Mouse (Mus musculus) adrenal gland, adult 18-20 months (tissue): ENCODE measurements around the gene Tmem203. TPM values are rescaled to one million over a fixed set of nuclear protein-coding genes. Genes with fewer than 3 reads are reported as not detected.

Experiments used
- DNase-seq, 2 experiments: peaks; one replicate each; pipeline ENCODE4 v3.0.0; 2021 to 2022; ENCODE audit warnings: low spot score in 2 of 2
- long read RNA-seq, 2 experiments: library from polyadenylated mRNA; stranded (forward); transcript quantifications; one replicate each; pipeline ENCODE4 v2.0.0; 2021
- total RNA-seq, 2 experiments: library from RNA; stranded (reverse); gene quantifications; 1 replicate in 1 of 2; 2 replicates in 1 of 2; pipeline ENCODE4 v1.2.3; 2021

The Tmem203 gene
- 10 to 100 TPM; 19.5 to 24.4 TPM for total RNA-seq
- long read RNA-seq, experiment 1, transcript Tmem203-201 (1 exons, 854 nt): major isoform, 6 of 6 reads
- long read RNA-seq, experiment 1, partial matches to known transcripts: 0 of 6 reads
- long read RNA-seq, experiment 1, other reads (novel, unspliced or antisense): 0 of 6 reads
- long read RNA-seq, experiment 2, transcript Tmem203-201 (1 exons, 854 nt): major isoform, 53 of 53 reads
- long read RNA-seq, experiment 2, partial matches to known transcripts: 0 of 53 reads
- long read RNA-seq, experiment 2, other reads (novel, unspliced or antisense): 0 of 53 reads

DNA sequence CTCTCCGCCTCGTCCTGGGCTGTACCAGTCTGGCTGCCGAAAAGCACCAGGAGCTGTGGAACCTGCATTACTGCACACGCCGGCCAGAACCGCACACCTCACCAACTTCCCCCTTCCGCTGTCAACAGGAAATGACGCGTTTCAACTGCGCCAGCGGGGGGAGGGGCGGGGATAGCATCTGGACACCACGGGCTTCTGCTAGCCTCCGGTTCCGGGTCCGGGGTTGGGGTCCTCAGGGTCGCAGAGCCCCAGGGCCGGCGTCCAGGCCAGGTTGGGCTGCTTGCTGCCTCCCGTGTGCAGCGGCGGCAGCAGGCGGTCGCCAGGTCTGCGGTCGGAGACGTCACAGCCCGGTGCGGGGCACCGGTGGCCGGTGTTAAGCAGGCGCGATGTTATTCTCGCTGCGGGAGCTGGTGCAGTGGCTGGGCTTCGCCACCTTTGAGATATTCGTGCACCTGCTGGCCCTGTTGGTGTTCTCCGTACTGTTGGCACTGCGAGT lies at the start of gene Tmem203:
TSS of gene Tmem203 (plus strand) at position 156 of the 496 bp plus-strand sequence.
- peak; percentile 89 to 90 for DNase-seq

DNA sequence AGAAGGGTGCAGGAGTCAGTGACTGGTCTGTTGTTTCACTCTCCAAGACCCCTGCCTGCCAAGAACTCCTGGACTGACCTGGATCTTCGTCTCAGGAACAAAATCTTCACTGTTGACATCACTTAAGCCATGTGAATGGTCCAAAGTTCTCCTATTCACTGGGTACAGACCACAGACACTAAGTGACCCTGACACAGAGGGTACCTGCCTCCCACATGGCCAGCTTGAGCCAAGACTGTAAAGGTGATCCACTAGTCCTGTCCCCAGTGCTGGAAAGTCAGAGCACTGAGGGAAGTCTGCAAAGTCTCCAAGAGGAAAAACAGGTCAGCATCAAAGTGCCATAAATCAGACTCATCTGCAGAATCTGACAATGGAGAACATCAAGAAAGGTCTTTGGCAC lies 47.6 kb upstream of the Tmem203 start:
- no peak for DNase-seq

DNA sequence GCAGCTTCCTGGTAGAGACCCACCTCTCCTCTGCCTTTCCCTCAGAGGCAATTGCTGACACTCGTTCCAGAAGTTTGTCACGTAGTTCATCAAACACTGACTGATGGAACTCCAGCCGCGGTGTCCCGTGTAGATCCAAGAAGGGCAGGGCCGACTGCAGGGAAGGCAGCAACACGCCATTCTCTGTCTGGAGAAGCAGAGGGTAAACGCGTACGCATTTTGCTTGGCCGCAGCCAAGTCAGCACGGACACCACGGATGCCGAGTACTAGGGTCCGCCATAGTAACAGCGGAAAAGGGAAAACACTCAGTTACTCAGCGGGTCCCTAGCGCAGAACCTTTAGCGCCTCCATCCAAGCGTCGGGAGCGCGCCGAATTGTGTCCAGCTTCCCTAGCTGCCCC lies 44.6 kb upstream of the Tmem203 start:
- DNase-seq: no peak

DNA sequence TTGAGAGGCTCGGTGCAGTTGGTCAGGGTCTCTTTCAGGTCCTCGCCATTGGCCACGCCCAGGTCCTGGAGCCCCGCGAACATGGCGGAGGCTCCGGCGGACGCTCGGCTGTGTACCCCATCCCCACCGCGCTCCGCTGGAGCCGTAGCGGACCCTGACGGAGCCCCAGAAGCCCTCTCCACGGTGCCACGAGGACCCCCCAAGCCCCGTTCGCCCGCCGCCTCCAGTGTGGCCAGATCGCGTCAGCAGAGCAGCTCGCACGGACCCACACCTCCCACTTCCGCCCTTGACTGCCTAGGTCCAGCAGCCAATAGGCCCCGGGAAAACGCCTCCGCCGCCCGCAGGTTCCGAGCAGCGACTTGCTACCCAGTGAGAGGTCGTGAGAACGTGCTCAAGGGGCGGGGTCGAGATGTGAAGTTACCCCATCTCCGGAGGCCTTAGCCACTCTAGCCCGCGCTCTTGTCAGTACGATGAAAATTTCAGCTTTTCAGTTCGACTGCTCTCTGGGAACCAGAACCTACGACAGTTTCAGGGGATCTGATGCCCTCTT lies 44.0 kb upstream of the Tmem203 start, which contains the start of gene Nelfb:
TSS of gene Nelfb (minus strand) at position 369 of the 550 bp plus-strand sequence.
- peak; percentile 87 to 89 for DNase-seq

DNA sequence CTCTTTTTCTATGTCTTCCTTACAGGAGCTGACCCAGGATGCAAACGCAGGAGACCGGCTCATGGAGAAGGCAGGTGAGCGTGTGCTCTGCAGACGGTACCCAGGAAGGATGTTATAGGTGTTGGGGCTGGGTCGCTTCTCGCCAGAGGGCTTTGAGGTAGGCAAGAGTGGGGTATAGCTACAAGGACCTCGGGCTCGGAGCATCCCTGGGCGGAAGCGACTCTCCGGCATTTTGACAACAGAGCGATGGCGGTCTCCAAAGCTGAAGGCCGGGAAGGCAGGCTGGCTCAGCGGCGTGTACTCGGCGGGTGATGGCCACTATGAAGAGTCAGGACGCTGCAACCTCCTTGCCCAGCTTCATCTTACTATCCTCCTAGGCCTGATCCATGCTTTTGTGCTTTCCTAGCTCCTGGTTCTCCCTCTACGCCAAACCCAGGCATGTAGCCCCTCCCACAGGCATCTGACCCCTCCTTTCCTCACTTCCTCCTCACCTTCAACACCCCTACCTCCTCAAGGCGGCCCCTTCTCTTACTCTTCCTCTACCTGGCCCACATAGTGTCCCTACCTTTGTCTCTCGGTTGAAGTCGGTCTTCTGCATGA lies 41.9 kb upstream of the Tmem203 start:
- no peak for DNase-seq

DNA sequence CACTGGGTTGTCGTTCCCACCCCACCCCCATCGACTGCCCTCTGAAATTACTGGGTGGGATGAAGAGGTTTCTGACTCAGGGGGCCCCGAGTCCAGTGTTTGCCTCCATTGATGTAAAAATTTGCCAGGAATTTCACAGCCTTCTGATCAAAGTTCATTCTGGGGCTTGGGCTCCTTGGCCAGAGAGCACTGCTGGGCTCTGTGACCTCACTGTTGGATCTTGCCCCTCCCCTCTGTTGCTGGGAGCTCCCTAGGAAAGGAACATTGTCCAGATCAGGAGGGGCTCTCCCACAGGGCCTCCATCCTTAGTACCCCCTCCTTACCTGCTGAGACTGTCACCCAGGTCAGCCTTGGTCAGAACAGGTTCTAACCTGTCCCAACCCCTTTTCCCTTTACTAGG lies 40.8 kb upstream of the Tmem203 start, which contains the start of gene Stpg3:
TSS of gene Stpg3 (minus strand) at position 194 of the 400 bp plus-strand sequence.
- no peak for DNase-seq

DNA sequence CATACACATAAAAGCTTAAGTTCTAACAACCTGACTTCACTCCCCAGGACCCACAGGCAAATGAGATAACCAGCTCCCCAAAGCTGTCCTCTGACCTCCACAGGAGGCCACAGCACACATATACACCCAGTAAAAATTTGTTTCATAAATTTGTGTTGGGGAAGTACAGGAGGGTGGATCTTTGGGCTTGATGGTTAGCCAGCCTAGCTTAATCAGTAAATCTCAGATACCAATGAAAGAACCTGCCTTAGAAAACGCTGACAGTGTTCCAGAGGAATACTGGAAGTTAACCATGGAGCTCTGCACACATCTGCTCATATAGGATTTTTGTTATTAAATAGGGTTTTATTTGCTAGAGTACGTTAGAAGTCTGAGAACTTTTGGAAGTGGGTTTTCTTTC lies 37.6 kb upstream of the Tmem203 start:
- no peak for DNase-seq

DNA sequence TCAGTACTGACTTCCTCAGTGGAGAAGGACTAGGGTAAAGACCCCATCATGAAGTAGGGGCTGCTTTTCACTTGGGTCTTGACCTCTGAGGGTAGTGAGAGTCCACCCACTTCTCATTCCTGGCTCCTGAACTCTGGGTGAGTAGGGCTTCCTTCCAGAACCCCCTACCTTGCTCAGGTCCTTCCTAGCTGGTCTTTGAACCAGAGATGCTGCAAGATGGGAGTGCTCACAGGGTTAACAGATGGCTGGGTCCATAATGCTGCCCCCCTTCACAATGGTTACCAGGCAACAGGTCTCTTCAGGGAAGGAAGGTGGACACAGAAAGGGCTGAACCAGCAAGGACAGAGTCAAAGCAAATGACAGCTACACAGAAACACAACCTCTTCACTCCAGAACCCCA lies 36.8 kb upstream of the Tmem203 start, which contains the start of gene Fam166a:
TSS of gene Fam166a (plus strand) at position 301 of the 400 bp plus-strand sequence.
- DNase-seq: no peak

DNA sequence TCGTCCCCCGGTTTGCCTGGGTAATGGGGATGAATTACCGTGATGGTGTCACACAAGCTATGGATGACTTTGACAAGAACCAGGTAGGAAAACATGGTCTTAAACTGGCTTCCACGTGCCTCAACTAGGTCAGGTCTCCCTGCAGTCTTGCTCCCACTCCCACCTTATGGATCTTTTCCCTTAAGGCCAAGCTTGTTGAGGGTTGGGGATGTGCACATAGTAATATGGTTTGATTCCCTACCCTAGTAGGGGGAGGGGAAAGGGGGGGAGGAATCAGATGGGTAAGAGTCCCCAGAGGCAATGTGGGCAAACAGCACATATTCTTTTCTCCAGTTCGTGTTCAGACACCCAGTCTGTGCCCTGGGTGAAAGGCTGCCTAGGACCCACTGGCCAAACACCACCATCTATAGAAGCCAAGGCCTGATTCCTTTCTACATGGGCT lies 33.9 kb upstream of the Tmem203 start:
- DNase-seq: no peak

DNA sequence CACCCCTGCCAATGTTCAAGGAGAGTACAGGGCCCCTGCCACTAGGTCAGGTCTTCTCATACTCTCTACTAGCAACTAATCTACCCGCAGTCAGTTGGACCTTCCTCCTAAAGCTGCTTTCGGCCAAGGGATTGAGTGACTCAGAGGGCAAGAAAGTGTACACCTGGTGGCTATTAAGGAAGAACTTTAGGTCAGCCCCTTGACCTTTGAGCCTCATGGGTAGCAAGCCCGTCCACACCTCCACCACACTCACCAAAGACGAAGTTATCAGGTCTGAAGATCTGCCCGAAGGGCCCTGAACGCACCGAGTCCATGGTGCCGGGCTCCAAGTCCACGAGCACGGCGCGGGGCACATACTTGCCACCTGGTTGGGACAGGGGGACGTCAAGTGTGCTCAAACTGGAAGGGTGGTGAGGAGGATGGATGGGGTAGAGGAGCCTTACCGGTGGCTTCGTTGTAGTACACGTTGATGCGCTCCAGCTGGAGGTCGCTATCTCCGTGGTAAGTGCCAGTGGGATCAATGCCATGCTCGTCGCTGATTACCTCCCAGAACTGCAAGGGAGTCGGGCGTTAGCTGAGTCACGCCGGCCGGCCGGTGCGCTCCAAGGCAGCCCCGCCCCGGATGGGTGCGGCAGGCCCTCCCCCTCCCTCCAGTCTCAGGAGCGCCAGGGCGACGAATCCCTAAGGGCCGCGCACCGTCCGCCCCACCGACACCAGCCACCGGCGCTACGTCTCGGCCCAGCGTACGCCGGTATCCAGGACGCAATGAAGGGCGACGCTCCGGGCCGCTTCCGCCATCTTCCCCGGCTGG lies 31.4 kb upstream of the Tmem203 start:
- DNase-seq: peak; percentile 82

DNA sequence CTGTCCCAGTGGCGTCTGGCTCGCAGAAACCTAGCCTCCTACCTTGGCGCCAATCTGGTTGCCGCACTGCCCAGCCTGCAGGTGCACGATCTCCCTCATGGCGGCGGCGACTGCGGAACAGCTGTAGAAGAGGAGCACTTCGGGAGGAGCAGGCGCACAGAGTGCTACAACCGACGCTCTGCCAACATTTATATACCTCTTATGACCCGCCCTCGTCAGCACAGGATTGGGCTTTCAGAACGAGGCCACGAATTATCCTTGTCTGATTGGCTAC lies 30.8 kb upstream of the Tmem203 start, which contains the start of gene Tubb4b:
TSS of gene Tubb4b (minus strand) at position 211 of the 274 bp plus-strand sequence.
- DNase-seq: no peak

DNA sequence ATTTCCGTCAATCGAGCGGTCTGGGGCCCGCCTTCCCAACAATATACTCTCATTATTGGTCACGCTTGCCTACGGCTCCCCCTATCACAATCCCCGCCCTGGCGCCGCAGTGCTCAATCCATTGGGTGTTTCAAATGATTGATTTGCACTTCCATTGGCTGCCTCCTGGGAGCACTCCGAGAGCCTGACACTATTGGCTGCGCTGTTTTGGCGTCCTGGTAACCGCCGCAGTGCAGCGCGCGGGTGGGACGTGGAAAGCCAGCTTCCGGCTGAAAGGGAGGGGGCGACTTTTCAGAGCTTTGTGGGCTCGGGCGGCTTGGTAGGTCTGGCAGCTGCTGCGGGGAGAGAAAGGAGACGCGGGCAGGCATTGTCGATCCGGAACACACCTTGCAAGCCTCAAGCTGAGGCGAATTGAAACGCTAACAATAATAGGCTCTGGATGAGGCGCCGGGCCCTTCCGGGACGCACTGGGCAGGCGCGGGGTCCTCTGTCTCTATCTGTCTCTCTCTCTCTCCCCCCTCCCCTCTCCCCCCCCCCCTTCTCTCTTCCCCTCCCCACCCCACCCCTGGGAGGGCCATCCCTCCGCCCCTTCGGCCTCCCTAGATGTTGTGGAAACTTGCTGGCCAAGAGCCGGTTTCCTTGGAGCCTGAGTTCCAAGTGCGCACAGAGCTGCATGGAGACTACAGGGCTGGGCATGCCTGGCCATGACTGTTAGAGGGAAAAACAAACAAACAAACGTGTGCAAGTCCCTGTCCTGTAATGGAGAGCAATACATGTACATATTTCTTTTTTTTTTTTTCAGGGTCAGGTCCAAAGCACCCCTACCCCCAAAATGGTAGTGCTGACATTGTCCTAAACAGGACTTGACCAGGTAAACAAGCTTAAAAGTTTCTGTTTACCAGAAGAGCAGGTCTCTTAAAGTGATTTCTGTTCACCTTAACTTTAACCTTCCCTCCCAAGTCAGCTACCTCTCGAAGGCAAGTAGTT lies 30.2 kb upstream of the Tmem203 start:
- DNase-seq: peak; percentile 86 to 87

DNA sequence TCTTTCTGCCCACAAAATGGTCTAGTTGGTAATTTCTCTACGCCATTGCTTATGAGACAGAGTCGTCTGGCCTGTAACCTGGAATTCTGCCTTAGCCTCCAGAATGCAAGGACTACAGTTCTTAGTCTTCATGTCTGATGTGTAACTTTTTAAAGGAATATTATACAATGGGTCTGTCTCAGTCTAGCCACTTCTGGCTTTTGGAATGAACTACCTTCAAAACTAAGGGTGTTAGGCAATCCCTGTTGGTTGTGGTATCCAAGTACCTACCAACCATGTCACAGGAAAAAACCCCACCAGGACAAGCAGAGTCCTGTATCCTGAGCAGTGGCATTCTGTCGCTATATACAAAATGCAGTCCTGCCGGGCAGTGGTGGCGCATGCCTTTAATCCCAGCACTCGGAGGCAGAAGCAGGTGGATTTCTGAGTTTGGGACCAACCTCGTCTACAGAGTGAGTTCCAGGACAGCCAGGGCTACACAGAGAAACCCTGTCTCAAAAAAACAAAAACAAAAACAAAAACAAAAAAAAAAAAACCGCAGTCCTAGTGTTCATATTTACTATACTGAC lies 29.3 kb upstream of the Tmem203 start:
- no peak for DNase-seq

DNA sequence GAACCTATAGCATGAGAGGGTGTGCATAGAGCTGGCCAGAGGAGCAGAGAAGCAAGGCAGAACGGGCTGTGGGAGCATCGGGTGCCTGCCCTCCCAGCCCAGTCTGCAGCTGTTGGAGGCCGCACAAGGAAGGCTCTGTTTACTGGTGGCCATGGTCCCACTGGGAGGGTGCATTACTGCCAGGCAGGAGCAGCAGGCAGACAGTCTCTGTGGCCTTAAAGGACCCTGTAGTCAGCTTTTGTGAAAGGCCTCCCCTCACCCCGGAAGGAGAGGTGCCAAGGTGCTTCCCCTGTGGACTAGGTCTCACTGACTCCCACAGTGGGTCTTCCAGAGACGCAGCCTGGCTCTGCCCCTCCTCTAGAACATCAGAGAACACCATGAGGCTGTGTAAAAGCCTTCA lies 28.4 kb upstream of the Tmem203 start:
- no peak for DNase-seq

DNA sequence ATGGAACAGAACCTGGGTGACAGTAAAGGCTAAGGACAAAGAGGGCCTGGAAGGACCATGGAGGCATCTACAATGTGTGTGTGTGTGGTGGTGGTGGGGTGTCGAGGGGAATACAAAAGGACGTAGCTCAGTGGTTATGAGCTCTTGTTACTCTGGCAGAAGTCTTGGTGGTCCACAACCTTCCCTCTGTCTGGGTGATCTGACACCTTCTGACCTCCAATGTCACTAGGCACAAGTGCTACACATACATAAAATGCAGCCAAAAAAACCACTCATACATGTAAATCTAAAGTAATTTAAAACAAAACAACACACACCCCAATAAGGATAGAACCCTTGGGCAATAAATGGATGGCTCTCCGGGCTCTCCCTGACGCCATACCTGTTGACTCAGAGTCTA lies 27.8 kb upstream of the Tmem203 start:
- DNase-seq: no peak

DNA sequence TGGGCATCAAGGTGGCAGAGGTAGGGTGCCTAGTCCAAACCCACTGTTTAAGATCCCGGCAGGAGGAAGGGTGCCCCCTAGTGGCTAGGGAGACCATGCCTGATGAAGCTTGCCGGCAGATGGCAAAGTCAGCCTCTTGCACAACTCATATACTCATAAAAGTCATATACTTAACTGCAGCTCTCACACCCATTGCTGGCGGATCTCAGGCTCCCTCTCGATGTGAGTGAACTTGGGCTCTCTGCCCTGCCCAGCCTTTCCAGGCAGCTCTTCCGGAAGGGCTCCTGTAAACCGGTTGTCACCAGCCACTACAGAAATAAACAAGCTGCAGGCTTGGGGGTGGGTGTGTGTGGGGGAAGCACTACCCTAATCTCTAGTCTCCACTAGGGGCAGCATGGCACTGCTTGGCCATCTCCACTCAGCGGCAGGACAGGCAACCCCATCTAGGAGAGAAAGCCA lies 26.8 kb upstream of the Tmem203 start:
- peak; percentile 78 to 83 for DNase-seq

DNA sequence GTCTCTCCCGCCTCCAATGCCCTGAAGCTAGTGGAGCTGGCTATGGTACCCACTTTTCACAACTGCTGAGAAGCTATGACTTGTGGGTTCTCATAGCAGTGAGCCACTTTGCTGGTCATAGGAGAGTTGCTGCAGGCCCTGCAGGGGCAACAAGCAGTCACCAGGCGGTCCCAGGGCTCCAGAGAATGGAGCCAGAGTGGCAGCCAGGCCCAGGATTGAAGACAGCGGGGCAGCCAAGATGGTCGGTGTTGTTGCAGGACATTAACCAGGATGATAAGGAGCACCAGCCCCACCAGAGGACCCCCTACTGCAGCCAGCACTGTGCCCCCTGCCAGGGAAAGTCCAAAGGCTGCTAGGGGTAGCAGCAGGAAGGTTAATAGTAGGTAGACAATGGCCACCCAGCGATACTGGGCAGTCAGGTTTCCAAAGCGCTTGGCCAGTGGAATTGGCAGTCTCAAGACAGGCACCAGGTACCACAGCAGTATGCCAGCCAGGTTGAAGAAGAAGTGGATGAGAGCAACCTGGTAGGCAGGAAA lies 26.2 kb upstream of the Tmem203 start:
- no peak for DNase-seq

DNA sequence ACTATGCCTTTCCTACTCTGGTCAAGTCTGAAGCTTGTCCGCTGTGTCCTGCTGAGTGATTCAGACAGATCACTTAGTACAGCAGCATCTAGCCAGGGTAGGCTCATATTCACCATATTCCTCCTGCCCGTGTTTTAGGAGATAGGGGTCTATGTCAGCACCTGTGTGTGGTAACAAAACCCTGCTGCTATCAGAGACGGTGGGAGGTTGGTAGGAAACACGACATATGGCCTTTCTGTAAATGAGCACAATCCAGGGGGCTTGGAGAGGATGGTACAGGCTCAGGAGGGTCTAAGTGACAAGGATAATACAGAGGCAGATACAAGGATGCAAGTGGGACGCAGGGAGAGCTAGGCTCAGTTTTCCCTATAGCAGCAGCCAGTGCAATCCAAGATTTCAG lies 25.7 kb upstream of the Tmem203 start:
- no peak for DNase-seq

DNA sequence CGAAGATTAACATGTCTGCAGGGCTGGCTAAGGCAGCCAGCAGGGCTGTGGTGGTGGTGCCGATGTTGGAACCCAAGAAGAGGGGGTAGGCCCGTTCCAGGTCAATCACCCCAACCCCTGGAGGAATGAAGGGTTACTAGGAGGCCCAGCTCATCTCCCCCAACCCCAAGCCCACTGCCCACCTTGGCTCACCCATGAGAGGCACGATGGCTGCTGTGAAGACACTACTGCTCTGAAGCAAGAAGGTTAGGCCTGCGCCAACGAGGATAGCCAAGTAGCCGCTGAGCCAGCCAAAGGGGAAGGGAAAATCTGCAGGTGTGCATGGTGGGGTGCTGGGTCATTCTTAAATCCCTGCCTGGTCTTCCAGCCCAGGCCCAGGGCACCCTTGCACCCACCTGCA lies 24.7 kb upstream of the Tmem203 start:
- DNase-seq: no peak
